Mouse (Mus musculus) layer of hippocampus, adult 2 months (tissue): ENCODE data around the gene Ifna6. TPM values are rescaled to one million over a fixed set of nuclear protein-coding genes. Genes with fewer than 3 reads are reported as not detected.
"Not testable (repeated sequence)": the region's sequence is repeated elsewhere in the genome, so short reads cannot be mapped to it uniquely, and the experiment has no call there.

Experiments
- DNase-seq, 2 experiments: peaks; one replicate each; pipeline ENCODE4 v3.0.0; 2022; ENCODE audit warnings: low spot score in 2 of 2
- H3K27ac ChIP-seq: fragments of 200-600 bp; 2 replicates; pipeline ENCODE4 v1.8.1; 2022
- H3K4me3 ChIP-seq: fragments of 200-600 bp; 2 replicates; pipeline ENCODE4 v1.8.1; 2022; ENCODE audit warnings: mild to moderate bottlenecking
- CTCF ChIP-seq: fragments of 200-600 bp; conservative IDR thresholded peaks from 2 replicates; pipeline ENCODE4 v1.8.1; 2022; ENCODE audit warnings: antibody characterized with exemption, mild to moderate bottlenecking, moderate library complexity
- total RNA-seq, 2 experiments: library from RNA; stranded (reverse); gene quantifications; 2 replicates each; pipeline ENCODE4 v1.2.3; 2021

Gene Ifna6
- total RNA-seq, 2 experiments from 2014 or later, result not detected

GRCm38 (mm10) chr4:88815928-88816327 is 11.3 kb upstream of the Ifna6 start, which contains the start of gene Ifna7:
Ifna7 (plus strand) TSS chr4:88816228.
- no peak within 1 kb of the TSS for H3K4me3 ChIP-seq
- no peak for DNase-seq
- no peak for TF ChIP-seq CTCF
- no peak within 1 kb of the TSS for H3K27ac ChIP-seq

GRCm38 (mm10) chr4:88819659-88820058 is 7.6 kb upstream of the Ifna6 start, which contains the start of gene Ifna11:
Ifna11 (plus strand) TSS chr4:88819959.
- DNase-seq, result no peak
- Histone ChIP-seq H3K27ac (no peak within 1 kb of the TSS), H3K4me3 (no peak within 1 kb of the TSS)
- no peak for TF ChIP-seq CTCF

GRCm38 (mm10) chr4:88822995-88823394 is 4.2 kb upstream of the Ifna6 start:
- TF ChIP-seq CTCF, result peak; percentile 82
- peak in 1 of 2 experiments; percentile 21 for DNase-seq
- no peak overlapping the region for H3K27ac ChIP-seq
- H3K4me3 ChIP-seq, result no peak overlapping the region

GRCm38 (mm10) chr4:88830523-88830922 is 3.3 kb downstream of the Ifna6 start:
- no peak overlapping the region for H3K4me3 ChIP-seq
- no peak overlapping the region for H3K27ac ChIP-seq
- DNase-seq, result peak in 1 of 2 experiments; percentile 49
- TF ChIP-seq CTCF, result peak; percentile 86

GRCm38 (mm10) chr4:88835225-88835624 is 8.0 kb downstream of the Ifna6 start, which contains the start of gene Ifna5:
Ifna5 (plus strand) TSS chr4:88835525.
- H3K27ac ChIP-seq, H3K4me3 ChIP-seq, DNase-seq: not testable (repeated sequence)

GRCm38 (mm10) chr4:88838828-88839227 is 11.6 kb downstream of the Ifna6 start:
- no peak overlapping the region for H3K27ac ChIP-seq
- peak; percentile 87 for TF ChIP-seq CTCF
- H3K4me3 ChIP-seq, result no peak overlapping the region
- DNase-seq, result peak in 1 of 2 experiments; percentile 23

GRCm38 (mm10) chr4:88840058-88840457 is 12.8 kb downstream of the Ifna6 start:
- Histone ChIP-seq H3K4me3 (no peak overlapping the region), H3K27ac (no peak overlapping the region)
- TF ChIP-seq CTCF, result no peak
- DNase-seq, result no peak

- no peak for TF ChIP-seq CTCF
- no peak for DNase-seq
- Histone ChIP-seq H3K27ac (no peak within 1 kb of the TSS), H3K4me3 (no peak within 1 kb of the TSS)
These were observed 14.3 kb downstream of the Ifna6 start, which contains the start of gene Ifna4 for GRCm38 (mm10) chr4:88841438-88841911. Ifna4 (plus strand) TSS chr4:88841861.

- H3K27ac ChIP-seq, result no peak overlapping the region
- H3K4me3 ChIP-seq, result no peak overlapping the region
- no peak for DNase-seq
- TF ChIP-seq CTCF, result peak; percentile 72
These were observed 18.1 kb downstream of the Ifna6 start for GRCm38 (mm10) chr4:88845334-88845733.

- no peak within 1 kb of the TSS for H3K4me3 ChIP-seq
- no peak for TF ChIP-seq CTCF
These were observed 22.5 kb downstream of the Ifna6 start, which contains the start of gene Ifna1 for GRCm38 (mm10) chr4:88849698-88850097. Ifna1 (plus strand) TSS chr4:88850087.

GRCm38 (mm10) chr4:88851026-88851763 is 24.0 kb downstream of the Ifna6 start:
- no peak for DNase-seq
- Histone ChIP-seq H3K4me3 (no peak overlapping the region), H3K27ac (no peak overlapping the region)
- TF ChIP-seq CTCF, result no peak

More at GRCm38 (mm10) chr4:88849698-88850097, 22.5 kb downstream of the Ifna6 start, which contains the start of gene Ifna1:
- no peak within 1 kb of the TSS for H3K27ac ChIP-seq
- no peak for DNase-seq

GRCm38 (mm10) chr4:88859214-88859613 is 32.0 kb downstream of the Ifna6 start:
- Histone ChIP-seq H3K27ac (no peak overlapping the region), H3K4me3 (no peak overlapping the region)
- TF ChIP-seq CTCF, result no peak
- no peak for DNase-seq

- Histone ChIP-seq H3K27ac (no peak overlapping the region), H3K4me3 (no peak overlapping the region)
- TF ChIP-seq CTCF, result no peak
- no peak for DNase-seq
These were observed 36.1 kb downstream of the Ifna6 start for GRCm38 (mm10) chr4:88863309-88863708.

GRCm38 (mm10) chr4:88864599-88864998 is 37.4 kb downstream of the Ifna6 start:
- TF ChIP-seq CTCF, result no peak
- H3K27ac ChIP-seq, result no peak overlapping the region
- no peak for DNase-seq
- H3K4me3 ChIP-seq, result no peak overlapping the region
